Mouse (Mus musculus): Measurements from ENCODE around the gene Gata5.

Gene Gata5

GRCm38 (mm10) chr2:180334551-180334986 lies at the start of gene Gata5:
Gene Gata5 (minus strand): TSS chr2:180334699.
- peak; percentile 54 for DNase-seq (ENCODE audit: low read depth, low spot score)

GRCm38 (mm10) chr2:180376730-180377129 lies 42.2 kb upstream of the Gata5 start:
- DNase-seq (ENCODE audit: low read depth, low spot score) = no peak

- DNase-seq (ENCODE audit: low read depth, low spot score) = no peak
These were observed 38.8 kb upstream of the Gata5 start for GRCm38 (mm10) chr2:180373256-180373655.

- DNase-seq (ENCODE audit: low read depth, low spot score) = no peak
These were observed 33.9 kb upstream of the Gata5 start for GRCm38 (mm10) chr2:180368359-180368758.

DNA sequence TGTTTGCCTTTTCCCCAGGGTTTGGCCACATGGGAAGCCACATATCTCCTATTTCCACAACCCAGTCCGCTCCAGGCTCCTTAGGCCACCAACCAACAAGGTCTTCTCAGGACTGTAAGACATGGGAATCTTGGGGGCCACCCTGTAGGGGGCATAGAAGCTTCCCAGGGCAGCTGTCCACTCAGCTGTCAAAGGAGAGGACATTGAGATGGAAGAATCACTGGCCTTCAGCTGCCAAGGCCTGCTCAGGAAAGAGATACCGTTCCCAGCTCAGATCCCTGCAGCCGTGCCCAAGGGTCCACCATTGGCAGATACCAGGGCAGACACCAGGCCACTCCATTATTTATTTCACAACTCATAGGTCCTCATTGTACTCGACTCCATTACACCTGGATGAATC lies 32.9 kb upstream of the Gata5 start:
- DNase-seq (ENCODE audit: low read depth, low spot score) = no peak

DNA sequence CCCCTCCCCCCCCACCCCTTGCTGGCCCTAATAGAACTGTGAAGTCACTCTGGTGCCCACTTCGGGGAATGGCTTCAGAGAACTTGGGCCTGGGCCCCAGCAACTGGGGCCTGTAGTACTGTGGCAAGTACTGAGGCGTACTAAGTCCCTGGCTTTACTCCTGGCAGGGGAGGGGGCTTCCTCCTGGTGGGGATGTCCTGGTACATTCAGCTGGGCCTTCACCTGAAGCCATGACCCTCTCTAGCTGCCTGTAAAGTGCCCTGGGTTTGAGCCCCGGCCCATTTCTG lies 28.9 kb upstream of the Gata5 start:
- DNase-seq (ENCODE audit: low read depth, low spot score) = no peak

DNA sequence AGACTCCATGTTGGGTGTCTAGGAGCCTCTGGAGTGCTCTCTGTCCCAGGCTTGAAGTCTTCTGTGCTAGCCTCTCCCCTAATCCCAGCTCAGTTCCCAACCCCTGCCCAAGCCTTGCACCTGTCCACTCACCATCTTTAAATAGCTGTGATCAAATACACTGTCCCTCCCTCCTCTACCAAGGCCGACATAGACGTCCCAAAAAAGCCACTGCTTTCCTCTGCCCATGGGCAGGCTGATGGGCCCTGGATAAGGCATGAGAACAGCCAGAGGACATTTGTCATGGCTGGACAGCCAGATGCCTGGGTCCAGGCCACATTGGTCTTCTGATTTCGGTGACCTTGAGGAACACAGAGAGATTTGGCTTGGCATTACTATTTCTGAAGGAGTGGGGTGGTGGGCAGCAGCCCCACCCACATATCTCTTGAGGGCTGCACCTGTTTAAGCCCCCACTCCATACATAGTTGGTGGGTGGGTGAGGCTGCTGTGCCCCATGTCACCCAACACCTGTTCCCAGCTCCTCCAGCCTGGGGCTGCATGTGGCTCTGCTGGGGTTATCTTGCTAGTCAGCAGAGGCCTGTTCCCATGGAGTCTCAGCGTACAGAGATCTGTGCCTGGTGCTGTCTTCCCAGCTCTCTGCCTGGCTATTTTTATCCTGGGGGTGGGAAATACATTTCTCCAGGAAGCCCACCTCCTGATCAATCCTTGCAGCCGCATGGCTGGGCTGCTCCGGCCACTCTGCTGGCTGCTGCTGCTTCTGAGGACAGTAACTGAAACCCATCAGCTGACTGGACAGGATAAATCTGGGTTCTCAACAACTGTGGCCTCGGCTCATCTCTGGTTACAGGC lies 28.3 kb upstream of the Gata5 start:
- no peak for DNase-seq (ENCODE audit: low read depth, low spot score)

GRCm38 (mm10) chr2:180359062-180359461 lies 24.6 kb upstream of the Gata5 start:
- no peak for DNase-seq (ENCODE audit: low read depth, low spot score)

- DNase-seq (ENCODE audit: low read depth, low spot score) = peak; percentile 57
These were observed 18.8 kb upstream of the Gata5 start for GRCm38 (mm10) chr2:180353338-180353737.

DNA sequence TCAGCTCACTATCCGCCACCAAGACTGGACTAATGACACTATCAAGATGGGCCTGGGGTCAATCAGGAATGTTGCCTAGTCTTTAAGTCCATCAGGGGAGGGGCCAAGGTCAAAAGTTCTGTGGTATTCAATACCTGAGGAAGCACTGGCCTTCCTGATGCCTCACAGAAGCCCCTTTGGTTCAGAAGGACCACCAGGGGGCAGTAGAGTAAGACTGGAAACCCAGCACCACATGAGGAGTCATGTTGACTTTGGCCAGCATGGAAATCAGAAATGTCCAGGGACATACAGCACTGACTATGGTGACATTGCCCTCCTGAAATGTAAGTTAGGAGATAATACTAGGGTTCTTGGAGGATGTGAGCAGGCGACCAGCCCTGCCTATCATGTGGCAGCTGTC lies 16.2 kb upstream of the Gata5 start:
- peak; percentile 75 for DNase-seq (ENCODE audit: low read depth, low spot score)

DNA sequence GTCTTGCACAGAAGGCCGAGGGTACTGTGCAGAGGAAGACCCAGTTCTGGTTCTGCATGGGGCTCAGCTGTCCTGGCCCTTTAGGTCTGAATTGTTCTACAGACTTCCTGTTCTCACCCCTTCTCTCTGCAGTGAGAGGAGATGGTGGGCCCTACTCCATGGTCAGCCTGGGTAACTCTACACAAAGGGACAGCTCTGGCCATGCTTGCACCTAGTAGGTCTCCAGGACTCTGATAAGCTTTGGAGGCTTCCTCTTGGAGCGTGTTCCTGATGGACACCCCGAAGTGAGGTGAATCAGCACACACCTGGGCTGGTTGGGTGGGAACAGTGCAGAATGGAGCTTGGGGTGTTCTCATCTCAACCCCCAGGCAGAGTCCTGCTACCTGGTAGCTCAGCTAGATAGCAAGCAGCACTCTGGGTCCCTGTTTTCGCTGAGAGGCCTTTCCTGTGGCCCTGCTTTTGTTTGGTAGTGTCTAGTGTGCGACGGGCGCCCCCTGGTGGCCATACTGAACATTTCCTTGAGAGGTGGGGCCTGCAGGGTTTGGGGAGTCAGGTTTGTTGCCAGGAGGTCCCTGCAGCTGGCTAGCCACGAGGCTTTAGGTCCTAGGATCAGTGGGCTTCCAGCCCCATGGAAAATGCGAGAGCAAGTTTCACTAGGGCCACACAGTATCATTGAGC lies 12.5 kb upstream of the Gata5 start:
- peak; percentile 86 for DNase-seq (ENCODE audit: low read depth, low spot score)

DNA sequence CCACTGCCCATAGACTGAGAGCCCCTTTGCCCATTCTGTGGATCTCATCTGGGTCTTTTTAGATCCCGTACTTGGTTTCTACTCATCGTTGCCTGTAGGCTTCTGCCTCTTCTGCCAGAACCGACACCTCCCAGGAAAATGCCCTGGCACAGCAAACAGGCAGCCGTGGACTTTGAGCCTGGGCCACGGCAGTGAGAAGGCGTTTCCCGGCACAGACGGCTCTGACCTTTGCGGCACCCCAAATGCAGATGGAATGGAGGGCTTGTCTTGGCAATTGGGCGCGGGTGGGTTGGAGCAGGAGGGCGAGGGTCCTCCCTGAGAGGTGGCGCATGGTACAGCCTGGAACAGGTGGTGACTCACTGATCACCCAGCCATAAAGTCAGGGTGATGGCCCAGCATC lies 8.6 kb upstream of the Gata5 start:
- DNase-seq (ENCODE audit: low read depth, low spot score) = no peak

GRCm38 (mm10) chr2:180342189-180342588 lies 7.7 kb upstream of the Gata5 start:
- no peak for DNase-seq (ENCODE audit: low read depth, low spot score)

DNA sequence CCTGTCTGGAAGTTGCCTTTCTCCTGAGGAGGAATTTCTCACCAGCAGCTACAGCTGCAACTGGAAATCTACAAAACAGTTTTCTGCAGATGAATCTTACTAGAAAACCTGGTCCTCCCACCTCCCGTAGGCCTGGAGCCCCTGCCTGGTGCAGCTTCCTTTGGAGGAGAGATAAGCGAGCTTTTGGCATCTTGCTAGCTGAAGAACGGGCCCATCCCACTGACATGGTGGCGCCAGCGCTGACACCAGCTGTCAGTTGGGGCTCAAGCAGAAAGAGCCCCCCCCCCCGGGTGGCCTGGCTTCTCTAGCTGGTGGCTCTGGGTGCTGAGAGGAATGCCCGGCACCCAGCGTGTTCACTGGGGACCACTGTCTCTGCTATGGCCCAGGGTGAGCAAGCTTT lies 6.7 kb upstream of the Gata5 start:
- no peak for DNase-seq (ENCODE audit: low read depth, low spot score)

DNA sequence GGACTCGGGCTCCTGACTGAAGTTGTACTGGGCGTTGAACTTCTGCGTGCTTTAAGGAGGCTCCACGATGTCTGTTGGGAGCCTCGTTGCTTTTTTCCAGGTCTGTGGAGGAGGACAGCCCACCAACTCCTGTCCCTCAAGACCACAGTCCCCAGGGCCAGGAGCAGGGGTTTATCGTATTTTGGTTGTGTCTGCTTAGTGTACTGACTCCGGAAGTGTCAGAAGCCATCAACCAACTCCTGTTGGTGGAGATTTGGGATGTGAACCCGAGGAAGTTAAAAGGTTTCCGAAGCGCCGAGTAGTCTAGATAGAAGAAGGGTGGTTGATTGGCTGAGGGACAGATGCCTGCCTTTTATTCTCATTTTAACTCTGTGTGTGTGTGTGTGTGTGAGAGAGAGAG lies 5.4 kb upstream of the Gata5 start:
- no peak for DNase-seq (ENCODE audit: low read depth, low spot score)

DNA sequence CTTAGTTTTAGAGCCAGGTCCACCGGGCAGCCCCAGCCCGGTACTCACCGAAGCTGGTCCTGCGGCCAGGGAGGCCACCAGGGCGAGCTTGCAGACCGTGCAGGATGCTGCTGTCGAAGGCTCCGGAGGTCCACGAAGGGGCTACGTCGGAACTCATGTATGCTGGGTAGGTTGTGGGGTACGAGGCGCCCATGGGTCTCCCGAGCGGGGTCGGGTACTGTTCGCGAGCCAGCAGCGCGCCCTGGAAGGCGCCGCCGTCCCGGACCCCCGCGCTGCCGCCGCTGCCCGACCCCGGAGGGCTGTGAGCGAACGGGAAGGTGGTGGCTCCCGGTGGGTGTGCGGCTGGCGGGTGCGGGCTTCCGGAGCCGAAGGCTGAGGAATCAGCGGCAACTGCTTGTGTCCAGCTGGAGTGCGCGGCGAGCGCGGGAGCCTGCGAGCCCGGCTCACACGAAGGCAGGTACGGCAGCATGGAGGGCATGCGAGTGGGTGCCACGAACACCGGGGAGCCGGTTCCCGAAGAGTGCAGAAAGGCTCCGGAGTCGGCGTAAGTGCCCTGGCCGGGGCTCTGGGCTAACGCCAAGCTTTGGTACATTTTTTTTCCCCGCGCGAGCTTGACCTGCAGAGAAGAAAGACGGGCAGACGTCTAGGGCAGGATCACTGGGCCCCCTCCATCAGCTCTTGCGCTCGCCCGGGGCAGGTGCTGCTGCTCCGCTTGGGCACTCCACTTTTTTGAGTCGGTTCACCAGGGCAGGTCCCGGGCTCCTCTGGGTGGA lies 535 bp downstream of the Gata5 start:
- peak; percentile 19 for DNase-seq (ENCODE audit: low read depth, low spot score)

DNA sequence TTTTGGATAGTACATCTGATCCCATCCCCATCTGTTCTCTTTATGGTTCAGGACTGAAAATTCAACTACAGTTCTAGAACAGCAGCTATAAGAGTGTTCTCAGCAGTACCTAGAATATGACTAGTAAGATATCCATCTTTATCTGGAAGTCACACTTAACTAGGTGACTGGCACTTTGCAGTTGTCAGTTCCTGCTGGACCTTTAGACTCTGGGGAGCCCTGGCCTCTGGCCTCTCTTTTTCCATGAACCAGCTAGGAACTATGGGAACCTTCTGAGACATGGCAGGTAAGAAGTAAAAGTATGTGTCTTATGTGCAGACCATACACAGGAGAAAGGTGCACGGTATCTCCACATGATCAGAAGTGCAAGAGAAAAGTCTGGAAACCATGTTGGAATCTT lies 5.0 kb downstream of the Gata5 start:
- no peak for DNase-seq (ENCODE audit: low read depth, low spot score)

DNA sequence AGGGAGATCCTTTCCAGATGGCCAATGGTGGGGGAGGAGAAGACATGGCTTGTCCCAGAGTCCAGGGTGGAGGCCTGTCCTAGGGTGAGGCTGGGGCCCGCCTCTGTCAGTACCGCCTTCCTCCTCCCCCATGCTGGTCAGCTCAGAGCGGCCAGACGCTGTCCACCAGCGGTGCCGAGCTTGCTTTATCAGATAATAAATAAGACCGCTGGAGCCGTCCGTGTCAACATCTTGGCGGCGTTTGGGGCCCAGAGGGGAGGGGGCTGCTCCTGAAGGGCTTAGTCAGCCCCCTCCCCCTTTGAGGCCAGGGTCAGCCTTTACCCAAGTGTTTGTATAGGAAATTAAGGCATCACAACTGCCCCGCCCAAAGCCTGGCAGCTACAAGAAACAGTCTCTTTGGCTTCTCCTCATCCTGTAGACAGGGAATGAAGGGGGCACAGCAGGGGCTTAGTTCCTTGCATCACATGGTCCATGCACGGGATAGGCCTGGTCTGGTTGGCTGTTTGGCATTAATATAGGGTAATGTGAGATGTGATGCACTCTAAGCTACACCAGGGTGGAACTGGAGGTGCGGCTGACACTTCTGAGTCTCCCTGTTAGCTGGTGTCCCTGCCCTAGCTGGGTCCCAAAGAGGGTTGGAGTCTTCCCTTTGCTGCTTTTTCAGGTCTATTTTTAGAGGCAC lies 11.7 kb downstream of the Gata5 start:
- DNase-seq (ENCODE audit: low read depth, low spot score) = no peak

GRCm38 (mm10) chr2:180320216-180320615 lies 14.3 kb downstream of the Gata5 start:
- DNase-seq (ENCODE audit: low read depth, low spot score) = peak; percentile 94

DNA sequence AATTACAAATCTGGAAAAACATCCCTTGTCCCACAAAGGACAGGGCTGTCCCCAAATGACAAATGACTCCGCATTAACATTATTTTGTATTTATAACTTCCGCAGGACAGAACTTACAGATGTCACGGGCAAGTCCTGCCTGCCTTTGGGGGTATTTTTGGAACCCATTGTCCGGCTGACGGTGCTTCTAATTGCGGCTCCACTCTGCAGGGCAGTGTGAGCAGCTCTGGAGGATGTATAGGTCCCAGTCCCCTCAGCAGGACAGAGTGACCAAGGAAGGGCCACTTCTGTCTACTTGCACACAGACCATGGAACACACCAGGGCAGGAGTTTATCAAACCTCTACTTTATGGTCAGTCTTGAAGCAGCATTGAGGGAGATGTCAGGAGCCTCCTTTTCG lies 16.9 kb downstream of the Gata5 start:
- DNase-seq (ENCODE audit: low read depth, low spot score) = no peak

- DNase-seq (ENCODE audit: low read depth, low spot score) = no peak
These were observed 20.2 kb downstream of the Gata5 start for GRCm38 (mm10) chr2:180314292-180314691.

GRCm38 (mm10) chr2:180311147-180311546 lies 23.4 kb downstream of the Gata5 start:
- DNase-seq (ENCODE audit: low read depth, low spot score) = no peak
